Mouse (Mus musculus): ENCODE data around the gene Leprot.

Leprot gene

DNA sequence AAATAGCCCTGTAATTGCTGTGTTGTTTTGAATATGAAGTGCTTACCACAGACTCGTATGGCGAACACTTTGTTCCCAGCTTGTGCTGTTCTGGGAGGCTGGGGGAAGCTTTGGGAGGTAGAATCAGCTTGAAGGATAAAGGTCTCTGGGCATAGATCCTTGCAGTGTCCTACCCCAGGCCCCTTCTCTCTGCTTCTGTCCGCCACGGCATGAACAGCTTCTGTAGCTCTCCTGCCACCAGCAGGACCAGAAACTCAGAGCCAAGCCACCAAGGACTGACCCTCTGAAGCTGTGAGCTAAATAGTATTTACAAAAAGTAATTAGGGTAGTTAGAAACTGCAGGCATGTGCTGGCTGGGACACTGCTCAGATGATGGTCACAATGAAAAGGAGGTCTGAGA is 17.2 kb downstream of the Leprot start:
- 92% methylated on average over 4 of the region's 4 CpGs for WGBS

DNA sequence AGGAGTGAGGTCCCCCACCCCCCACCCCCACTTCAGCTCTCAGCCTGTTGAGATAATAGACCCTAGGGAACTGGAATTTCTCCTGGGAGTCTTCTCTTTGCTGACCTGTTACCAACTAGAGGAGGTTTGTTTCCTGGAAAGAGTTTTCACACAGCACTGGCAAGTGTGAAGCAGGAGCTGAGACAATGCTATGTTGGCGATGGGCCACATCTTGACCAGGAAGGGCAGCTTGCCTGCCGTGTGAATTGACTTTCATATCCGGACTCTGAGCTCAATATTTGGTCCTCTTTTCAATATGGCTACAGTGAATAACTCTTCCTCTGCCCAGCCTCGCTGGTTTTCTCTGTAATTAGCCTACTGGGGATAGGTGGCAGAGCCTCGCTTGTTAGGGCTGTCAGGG is 21.6 kb downstream of the Leprot start:
- 56% methylated on average over 5 of the region's 5 CpGs for WGBS

DNA sequence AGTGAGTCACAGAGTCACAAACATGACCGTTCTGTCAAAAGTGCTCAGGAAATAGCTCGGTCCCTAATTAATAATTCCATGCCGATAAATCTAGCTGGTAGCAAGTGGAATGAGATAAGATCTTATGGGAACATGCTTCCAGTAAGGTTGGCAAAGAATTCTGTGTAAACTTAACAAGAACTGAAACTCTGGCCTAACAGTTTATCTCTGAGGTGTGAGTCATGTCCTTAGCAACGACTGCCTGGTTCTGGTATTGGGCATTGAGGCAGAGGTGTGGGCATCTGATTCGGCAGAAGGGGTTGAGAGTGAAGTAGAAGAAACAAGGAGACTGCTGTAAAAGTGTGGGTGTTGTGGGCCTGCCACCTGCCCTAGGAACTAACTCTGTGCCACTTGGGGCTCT is 22.3 kb downstream of the Leprot start:
- 46% methylated on average over 5 of the region's 5 CpGs for WGBS

DNA sequence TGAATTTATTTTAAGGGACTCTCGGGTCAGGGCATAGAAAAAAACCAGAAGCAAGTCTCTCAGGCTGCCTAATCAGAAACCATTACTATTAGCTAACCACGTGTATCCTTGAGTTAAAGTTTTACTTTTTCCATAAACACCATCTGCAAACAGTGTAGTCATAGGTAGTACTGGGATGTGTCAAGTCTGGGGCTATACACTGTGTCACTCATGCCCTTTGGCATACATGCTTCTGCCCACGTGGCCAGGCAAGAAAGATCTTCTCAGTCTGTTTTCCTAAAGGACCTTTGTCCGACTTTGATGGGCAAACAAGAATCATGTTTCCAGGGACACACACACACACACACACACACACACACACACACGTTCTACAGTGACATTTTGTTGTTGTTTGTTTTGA is 27.3 kb downstream of the Leprot start:
- 88% methylated on average over 5 of the region's 5 CpGs for WGBS

DNA sequence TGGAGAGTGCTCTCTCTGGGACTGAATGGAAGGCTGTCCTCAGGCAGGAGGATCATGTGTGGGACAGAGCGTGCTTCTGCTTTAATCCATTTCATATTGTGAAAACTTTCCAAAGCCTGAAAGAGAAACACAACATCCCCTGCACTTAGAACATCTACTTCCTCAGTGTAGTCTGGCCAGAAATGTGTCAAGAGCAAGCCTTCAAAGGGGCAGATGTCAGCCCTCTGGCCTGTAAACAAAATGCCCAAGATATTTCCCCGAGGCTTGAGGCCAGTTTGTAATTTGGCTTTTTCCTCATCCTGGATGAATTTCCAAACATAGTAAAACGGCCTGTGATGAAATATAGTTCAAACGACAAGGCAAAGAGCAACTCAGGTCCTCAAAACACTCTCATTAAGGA is 28.2 kb downstream of the Leprot start:
- WGBS, result 73% methylated on average over 4 of the region's 4 CpGs

DNA sequence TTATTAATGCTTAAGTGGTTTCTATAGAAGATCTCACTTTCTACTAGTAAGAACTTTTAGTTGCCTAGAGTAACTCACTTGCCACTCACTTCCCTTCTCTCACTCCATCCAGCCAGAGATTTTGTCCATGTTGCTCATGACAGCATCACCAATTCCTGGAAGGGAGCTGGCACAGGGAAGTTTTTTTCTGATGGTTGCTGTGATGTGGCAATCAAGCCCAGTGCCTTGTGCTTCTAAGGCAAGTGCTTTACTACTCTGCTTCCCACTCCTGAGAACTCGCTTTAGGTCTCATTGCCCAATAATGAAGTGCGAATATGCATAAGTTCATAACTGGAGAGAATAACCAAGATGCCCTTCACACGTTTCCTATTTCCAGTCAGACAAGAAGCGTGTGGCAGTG is 35.1 kb downstream of the Leprot start:
- 86% methylated on average over 4 of the region's 4 CpGs for WGBS

DNA sequence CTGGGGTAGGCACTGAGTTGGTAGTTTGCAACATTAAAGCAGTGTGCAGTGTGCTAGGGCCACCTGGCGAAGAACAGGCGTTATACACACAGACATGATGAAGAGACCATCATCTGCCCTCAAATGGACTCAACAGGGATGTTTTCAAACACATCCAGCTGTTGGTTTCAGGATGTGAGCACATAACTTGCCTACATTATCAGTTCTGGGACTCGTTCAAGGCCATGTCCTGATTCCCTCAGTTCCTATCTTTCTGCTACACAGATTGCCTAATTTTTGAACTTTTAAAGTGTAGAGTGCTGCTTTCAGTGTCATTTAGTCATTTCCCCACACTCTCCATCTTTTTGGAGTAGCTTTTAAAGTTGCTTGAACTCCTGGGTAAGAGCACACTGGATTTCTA is 35.6 kb downstream of the Leprot start:
- 86% methylated on average over 3 of the region's 3 CpGs for WGBS

DNA sequence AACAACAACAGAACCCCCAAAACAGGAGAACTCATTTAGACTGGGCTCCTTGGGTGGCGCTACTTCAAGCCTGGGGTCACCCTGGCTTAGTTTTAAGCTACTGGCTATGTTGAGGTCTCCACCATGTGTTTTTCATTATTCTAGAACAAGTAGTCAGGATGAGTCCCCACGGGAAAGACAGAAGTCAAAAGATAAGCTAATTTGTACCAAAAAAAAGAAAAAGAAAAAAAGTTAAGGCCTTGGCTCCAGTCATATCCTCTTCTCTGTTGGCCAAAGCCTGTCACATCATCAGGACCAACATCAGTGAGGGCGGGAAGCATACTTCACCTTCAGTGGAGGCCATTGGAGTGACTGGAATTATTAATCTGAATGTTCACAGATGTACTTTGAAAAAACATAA is 37.3 kb downstream of the Leprot start:
- 91% methylated on average over 3 of the region's 3 CpGs for WGBS

DNA sequence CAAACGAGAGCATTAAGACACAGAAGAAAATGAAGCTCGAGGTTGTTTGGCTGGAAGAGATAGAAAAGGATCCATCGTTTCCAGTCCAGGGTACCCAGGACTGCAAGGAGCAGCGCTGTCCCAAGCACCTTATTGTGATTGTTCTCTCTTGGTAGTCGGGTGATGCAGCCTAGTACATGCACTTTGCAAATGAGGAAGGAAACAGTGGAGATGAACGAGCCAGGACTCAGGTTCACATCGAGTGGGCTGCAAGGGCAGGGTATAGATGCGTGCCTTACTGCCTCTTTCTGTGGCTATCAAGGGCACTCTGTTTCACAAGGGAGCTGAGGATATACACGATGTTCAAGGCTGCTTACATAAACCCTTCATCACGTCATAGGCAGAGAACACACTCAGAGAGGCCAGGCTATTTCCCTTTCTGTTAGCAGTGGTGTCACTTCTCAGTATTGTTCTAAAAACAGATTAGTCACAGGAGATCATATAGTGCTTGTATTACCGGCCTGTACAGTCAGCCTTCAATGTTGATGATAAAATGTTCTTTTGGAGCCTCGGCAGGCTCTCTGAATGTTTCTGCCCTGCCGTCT is 38.8 kb downstream of the Leprot start:
- 82% methylated on average over 13 of the region's 13 CpGs for WGBS

DNA sequence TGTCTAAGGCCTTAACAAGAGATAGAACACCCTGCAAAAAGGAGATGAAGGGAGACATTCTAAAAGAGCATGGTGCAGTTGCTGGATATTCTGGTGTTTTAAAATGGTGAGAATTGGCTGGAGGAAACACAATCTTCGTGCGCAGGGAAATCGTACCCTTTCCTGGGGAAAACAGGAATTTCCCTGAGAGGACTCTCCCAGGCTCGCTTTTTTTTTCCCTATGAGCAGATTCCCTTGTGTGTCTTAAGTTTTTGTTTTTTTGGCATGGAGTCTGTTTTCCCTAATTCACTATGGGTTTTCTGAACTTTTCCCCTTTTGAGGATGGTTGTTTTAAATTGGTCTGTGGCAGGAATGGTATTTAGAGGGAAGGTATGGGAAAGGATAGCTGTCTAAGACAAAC is 41.7 kb downstream of the Leprot start:
- WGBS, result 83% methylated on average over 4 of the region's 4 CpGs

DNA sequence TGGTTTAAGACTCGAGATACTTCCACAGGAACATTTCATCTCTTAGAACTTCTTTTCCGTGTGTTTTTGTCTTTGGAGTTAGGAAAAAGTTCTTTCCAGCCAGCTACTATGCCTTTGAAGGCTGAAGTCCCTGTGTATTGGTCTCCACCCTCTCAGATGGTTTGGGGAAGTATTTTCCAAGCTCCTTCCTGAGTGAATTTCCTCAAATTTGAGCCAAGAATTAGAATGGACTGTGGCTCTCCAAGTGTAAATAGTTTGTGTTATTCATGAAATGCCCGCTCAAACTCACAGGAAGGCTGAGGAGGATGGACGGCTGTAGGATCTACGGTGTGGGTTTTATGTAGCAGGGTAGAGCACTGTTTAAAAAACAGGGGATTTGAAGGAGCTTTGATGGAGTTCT is 42.1 kb downstream of the Leprot start:
- 71% methylated on average over 5 of the region's 5 CpGs for WGBS

DNA sequence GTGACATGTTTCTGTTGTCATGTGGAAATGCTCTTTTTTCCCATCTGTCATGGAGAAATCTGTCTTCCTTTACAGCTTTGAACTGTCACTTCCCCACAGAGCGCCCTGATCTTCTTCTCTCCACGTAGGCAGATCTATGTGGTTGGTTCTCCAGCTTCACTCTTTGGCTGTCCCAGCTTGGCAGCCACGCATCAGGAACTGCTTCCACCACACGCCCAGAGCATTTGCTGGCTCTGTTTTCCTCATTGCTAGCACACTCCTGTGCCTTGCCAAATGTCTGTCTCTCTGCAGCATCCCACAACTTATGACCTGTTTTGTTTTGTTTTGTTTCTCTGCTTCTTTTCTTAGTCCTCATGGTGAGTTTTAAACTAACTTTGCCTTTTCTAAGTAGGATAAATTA is 45.4 kb downstream of the Leprot start:
- 56% methylated on average over 4 of the region's 4 CpGs for WGBS

DNA sequence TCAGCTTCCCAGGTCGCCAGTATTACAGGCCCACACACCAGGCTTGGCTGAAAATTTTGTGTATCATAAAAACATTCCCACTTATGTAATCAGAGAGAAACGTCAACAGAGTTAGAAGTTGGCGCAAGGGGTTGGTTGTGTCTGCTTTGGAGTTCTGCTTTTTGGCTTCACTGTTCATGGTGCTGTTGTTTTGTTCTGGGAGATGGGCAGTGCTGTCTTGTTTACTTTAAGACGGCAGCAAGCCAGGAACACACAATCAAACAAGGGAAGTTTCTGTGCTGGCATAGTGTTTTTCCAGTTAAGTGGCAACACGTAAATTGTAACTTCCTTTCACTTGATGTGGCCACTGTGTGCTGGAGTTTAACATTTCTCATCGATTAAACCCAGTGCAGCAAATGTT is 47.0 kb downstream of the Leprot start:
- 55% methylated on average over 6 of the region's 6 CpGs for WGBS

DNA sequence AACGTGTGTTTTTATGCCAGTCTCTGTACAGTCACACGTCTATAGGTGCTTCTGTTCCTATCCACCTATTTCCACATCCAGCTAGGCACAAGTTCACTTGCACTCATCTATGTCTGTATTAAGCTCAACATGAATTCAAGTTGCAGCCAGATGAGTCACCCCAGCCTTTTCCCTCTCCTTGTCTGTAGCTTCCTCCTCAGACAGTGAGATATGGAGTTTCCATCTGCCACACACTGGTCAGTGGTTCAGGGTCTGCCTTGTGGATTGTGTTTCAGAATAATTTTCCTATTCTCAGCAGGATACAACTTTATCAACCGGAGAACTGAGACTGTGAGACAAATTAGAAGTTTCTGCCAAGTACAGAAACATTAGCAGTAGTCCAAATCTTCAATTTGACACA is 49.7 kb downstream of the Leprot start:
- WGBS, result 81% methylated on average over 3 of the region's 3 CpGs

DNA sequence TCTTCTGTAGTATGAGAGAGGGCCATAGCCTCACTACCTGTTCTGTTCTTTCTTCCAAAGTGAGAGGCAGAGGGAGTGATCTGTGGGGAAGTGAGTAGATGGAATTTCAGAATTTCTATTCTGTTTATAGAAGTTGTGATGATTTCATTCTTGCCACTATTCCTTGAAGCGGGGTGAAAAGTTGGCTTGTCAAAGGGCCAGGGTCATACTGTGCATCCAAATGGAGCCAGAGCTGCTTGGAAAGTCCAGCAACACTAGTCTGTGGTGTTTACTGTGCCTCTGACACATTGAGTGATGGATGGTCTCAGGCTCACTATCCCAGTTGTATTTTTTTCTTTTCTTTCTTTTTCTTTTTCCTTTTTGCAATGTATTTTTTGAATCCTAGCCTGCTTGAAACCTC is 51.9 kb downstream of the Leprot start:
- WGBS, result 76% methylated on average over 1 of the region's 1 CpGs

DNA sequence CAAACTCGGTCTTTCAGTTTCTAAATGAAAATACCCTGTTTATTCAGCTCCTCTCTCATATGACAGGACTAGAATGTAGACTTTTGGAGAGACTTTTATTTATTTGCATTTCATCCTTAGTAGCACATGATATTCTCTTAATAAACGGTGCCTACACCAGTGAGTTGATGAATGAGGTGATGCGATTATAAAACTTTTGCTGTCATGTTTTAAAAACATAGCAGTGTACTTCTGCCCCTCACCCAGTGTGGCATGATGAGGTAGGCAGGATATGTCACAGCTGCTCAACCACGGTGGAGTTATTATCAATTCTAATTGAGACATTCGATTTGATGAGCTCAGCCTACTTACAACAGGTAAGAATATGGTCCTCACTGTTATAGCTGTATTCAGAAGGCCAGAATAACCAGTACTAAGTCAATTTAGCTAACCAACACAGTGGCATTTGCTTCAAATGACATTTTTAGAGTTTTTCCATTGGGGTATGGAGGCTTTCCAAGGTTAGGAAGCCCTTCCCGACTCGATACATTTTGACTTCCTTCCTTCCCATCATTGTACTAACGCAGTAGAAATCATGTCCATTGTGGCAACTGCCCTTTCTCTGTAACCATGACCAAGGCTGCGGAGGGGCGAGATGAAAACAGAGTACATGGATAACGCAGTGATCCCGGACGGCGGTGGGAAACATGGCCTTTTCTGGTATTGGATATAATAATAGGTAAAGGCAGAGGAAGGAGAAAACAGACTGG is 53.5 kb downstream of the Leprot start:
- 83% methylated on average over 14 of the region's 14 CpGs for WGBS

DNA sequence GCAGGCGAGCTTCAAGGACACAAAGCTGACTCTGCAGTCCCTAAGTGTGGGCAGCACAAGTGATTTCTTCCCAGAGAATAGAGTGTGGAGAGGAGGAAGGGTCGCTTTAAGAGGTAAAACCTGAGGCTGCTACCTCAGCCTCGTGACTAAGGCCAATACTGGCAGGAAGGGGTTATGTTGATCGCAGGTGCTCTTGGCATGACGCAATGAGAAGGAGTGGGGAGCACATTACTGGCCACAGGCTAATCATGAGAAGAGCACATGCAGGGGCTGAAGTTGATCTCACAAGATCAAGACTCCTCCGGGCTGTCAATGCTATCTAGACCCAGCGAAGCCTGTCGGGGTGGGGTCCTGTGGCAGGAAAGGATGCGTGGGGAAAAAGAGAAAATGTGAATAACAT is 57.8 kb downstream of the Leprot start:
- WGBS, result 89% methylated on average over 9 of the region's 9 CpGs

DNA sequence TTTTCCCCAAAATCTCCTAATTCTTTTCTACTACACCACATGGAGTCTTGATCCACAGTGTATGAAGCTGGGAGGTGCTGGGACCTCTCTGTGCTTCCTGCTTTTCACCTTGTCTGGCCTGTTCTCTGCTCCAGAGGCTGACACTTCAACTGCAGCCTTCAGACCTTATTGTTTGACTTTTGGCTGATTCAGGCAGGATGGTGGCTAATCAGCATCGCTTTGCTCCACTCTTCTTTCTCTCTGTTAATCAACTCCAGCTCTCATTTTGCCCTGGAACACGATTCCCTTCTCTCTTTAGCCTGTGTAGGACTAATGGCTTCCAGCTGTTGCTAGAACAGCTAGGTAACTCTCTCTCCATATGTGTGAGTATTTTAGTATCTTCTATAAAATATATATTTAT is 59.7 kb downstream of the Leprot start:
- WGBS, result 75% methylated on average over 2 of the region's 2 CpGs

DNA sequence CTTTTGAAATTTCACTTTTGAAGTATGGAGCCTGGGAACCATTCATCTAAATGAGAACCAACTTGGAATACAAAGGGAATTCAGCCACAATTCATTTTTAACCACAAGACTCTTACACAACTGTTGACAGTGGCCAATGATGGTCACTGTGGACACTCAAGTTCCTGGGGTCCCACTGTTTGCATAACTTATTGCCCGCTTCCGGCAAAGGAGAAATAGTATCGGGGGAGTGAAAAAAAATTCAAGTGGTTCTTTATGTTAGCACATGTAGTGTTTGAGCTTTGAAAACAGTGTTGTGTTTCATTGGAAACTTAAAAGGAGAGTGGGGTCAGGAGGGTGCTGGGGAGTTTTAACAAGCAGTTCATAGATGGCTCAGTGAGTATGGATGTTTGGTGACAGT is 60.4 kb downstream of the Leprot start:
- WGBS, result 83% methylated on average over 3 of the region's 3 CpGs
